Comparison of ENCODE assay signal across 10 mouse cellular contexts in genomic region chr7:34749753-34750152, GRCm38 (mm10).
DNase-seq lines count a peak whose midpoint lies in the region; ATAC-seq and TF ChIP-seq lines count a peak whose summit lies in the region.
"Had no signal": no experiment of that assay in that cellular context is flagged by ENCODE, and none has a peak within 500 bp of the region (broad histone marks: within the 10 kb centered on the region; RNA-seq: fewer than 3 reads in every experiment).

No protein-coding gene starts in this region.

- H3K4me1 ChIP-seq in kidney, embryonic 16.5 days (ENCODE audit: insufficient read depth, low read length): peaks cover 68% of the 10 kb centered on the region
- H3K4me1 ChIP-seq: megakaryocyte, embryonic 14.5 days had no signal

- H3K4me3 ChIP-seq in gastrocnemius, adult 2 months: no peak overlapping the region
- H3K4me3 ChIP-seq in kidney, embryonic 16.5 days (ENCODE audit: low read length): no peak overlapping the region
- H3K4me3 ChIP-seq: heart, embryonic 15.5 days; megakaryocyte, embryonic 14.5 days had no signal

- 66% methylated on average over 3 of the region's 3 CpGs for WGBS in kidney, embryonic 16.5 days

- H3K9me3 ChIP-seq in kidney, embryonic 16.5 days (ENCODE audit: low read length): no peaks in the 10 kb centered on the region
- H3K9me3 ChIP-seq: heart, embryonic 15.5 days had no signal

- no peaks in the 10 kb centered on the region for H3K27me3 ChIP-seq in kidney, embryonic 16.5 days (ENCODE audit: insufficient read depth, low read length)
- H3K27me3 ChIP-seq: megakaryocyte, embryonic 14.5 days had no signal

- intact Hi-C loops in gastrocnemius, adult 2 months (cut with DNase I): no loop called here

- no peaks in the 10 kb centered on the region for H3K36me3 ChIP-seq in kidney, embryonic 16.5 days (ENCODE audit: insufficient read depth, low read length)
- H3K36me3 ChIP-seq: heart, embryonic 15.5 days had no signal

- no peak overlapping the region for H3K9ac ChIP-seq in kidney, embryonic 16.5 days (replicated peaks; ENCODE audit: low read length)
- H3K9ac ChIP-seq: heart, embryonic 15.5 days had no signal

- no peak for ATAC-seq in kidney, embryonic 16.5 days (ENCODE audit: low FRiP score, low TSS enrichment)
- ATAC-seq in inflammation-experienced regulatory T-cells, adult 6 months: no peak

- no peak overlapping the region for H3K27ac ChIP-seq in gastrocnemius, adult 2 months
- H3K27ac ChIP-seq in kidney, embryonic 16.5 days (ENCODE audit: low read length): peak overlapping the region; percentile 73
- H3K27ac ChIP-seq: heart, embryonic 15.5 days had no signal

- no peak overlapping the region for H3K4me2 ChIP-seq in kidney, embryonic 16.5 days (replicated peaks; ENCODE audit: low read depth, low read length)
- H3K4me2 ChIP-seq: heart, embryonic 15.5 days had no signal

- TF ChIP-seq CTCF in gastrocnemius, adult 2 months (IDR thresholded peaks at IDR 0.05): peak; percentile 51

- no peak for DNase-seq in gastrocnemius, adult 2 months
- DNase-seq in gastrocnemius, adult 8-10 months (ENCODE audit: low spot score in 2 of 2): no peak
- peak; percentile 36 for DNase-seq in right cerebral cortex, postnatal 4 days
- no peak for DNase-seq in right cerebral cortex, adult 18-20 months
- DNase-seq in thymus, postnatal 10 days (ENCODE audit: low spot score in 2 of 2): peak; percentile 23 to 58
- DNase-seq in heart, adult 18-20 months: no peak

Comparison
In these comparisons a context has a peak if more than half of its experiments do, and no peak if none do; other contexts are left out.
1. DNase-seq: peak in right cerebral cortex, postnatal 4 days (single experiment) and thymus, postnatal 10 days (2 of 2); none in gastrocnemius, adult 2 months (single experiment), gastrocnemius, adult 8-10 months (0 of 2), right cerebral cortex, adult 18-20 months (single experiment) and heart, adult 18-20 months (0 of 2).